Mouse (Mus musculus): ENCODE data around the gene Olfr1491. TPM values are rescaled to one million over a fixed set of nuclear protein-coding genes. Genes with fewer than 3 reads are reported as not detected.

Olfr1491 gene
- not detected in 2 replicates for polyA plus RNA-seq (2015; fragmentation: Nextera tagmentation; extraction: Ambion mirVana)

DNA sequence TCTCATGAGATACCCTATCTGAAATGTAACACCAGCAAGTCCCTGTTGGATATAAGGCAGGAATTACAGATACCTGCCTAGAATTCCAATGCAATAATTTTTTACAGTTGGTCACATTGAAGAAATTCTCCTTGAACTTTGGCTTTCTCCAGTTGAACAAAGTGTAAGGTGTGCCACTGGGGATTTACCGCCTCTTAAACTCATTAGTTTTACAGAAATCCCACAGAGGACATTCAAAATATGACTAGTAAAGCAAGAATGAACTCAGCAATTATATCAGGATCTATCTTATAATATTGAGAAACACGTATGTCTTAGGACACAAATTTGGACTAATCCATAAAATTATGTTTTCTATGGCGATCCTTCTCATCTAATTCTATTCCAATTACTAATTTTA, at the start of gene Olfr1491:
TSS of gene Olfr1491 (plus strand) at position 301 of the 400 bp plus-strand sequence.
- Histone ChIP-seq H3K4me2 (ENCODE audit: low read depth, low read length) (no peak within 1 kb of the TSS), H3K9me3 (replicated peaks; ENCODE audit: control insufficient read depth, low read length) (no peaks in the 10 kb centered on the region), H3K36me3 (ENCODE audit: control insufficient read depth, insufficient read depth) (no peaks in the 10 kb centered on the region), H3K9ac (ENCODE audit: low read length) (no peak within 1 kb of the TSS), H3K27me3 (ENCODE audit: control insufficient read depth, insufficient read depth, low read length) (no peaks in the 10 kb centered on the region), H3K4me1 (ENCODE audit: control insufficient read depth, insufficient read depth, low read length) (no peaks in the 10 kb centered on the region), H3K27ac (ENCODE audit: low read length) (no peak within 1 kb of the TSS), H3K4me3 (ENCODE audit: low read length) (no peak within 1 kb of the TSS)
- WGBS = 59% methylated on average over 3 of the region's 3 CpGs
- no peak for ATAC-seq (replicated peaks; ENCODE audit: extremely low read depth, insufficient read depth, low FRiP score)

DNA sequence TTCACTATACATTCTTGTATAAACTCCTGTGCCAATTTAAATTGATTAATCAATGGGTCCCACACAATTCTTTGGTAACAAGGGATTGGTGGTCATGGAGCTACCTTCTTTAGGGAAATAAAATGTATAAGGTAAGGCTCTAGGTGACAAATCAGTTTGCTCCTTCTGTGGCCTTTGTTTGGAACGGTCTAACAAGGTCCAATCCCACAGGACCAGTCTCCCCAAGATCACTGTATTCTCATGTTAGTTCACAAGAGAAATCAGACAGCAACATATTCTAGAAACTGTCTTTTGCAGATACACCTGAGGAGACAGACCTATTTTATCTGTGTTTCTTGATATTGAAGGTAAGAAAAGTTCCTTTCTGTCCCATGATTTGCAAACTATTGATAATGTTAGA, 46.3 kb upstream of the Olfr1491 start, which contains the start of gene Olfr1490:
TSS of gene Olfr1490 (plus strand) at position 301 of the 400 bp plus-strand sequence.
- Histone ChIP-seq H3K36me3 (ENCODE audit: control insufficient read depth, insufficient read depth) (no peaks in the 10 kb centered on the region), H3K27me3 (ENCODE audit: control insufficient read depth, insufficient read depth, low read length) (no peaks in the 10 kb centered on the region), H3K27ac (ENCODE audit: low read length) (no peak within 1 kb of the TSS), H3K4me1 (ENCODE audit: control insufficient read depth, insufficient read depth, low read length) (no peaks in the 10 kb centered on the region), H3K9ac (ENCODE audit: low read length) (no peak within 1 kb of the TSS), H3K9me3 (replicated peaks; ENCODE audit: control insufficient read depth, low read length) (0 out of 2 replicates have a peak, but pooled peaks cover 4% of the 10 kb centered on the region), H3K4me3 (ENCODE audit: low read length) (no peak within 1 kb of the TSS), H3K4me2 (ENCODE audit: low read depth, low read length) (no peak within 1 kb of the TSS)
- WGBS = 51% methylated on average over 1 of the region's 1 CpGs
- ATAC-seq (replicated peaks; ENCODE audit: extremely low read depth, insufficient read depth, low FRiP score) = no peak

DNA sequence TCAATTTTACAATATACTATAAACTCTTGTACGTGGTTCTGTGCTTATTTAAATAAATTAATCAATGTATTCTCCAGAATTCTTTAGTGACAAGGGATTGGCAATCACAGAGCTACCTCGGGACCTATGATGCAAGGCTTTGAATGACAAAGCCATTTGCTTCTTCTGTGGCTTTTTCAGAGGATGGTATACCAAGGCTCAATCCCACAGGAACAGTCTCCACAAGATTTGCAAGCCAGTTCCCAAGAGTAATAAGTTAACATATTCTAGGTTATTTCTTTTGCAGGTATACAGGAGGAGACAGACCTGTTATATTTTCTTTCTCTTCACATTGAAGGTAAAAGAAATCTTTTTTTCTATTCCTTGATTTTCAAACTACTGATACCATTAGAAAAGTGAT, 25.9 kb downstream of the Olfr1491 start, which contains the start of gene Olfr1493-ps1:
TSS of gene Olfr1493-ps1 (plus strand) at position 301 of the 400 bp plus-strand sequence.
- Histone ChIP-seq H3K4me3 (ENCODE audit: low read length) (no peak within 1 kb of the TSS), H3K27me3 (ENCODE audit: control insufficient read depth, insufficient read depth, low read length) (no peaks in the 10 kb centered on the region), H3K36me3 (ENCODE audit: control insufficient read depth, insufficient read depth) (no peaks in the 10 kb centered on the region), H3K9me3 (replicated peaks; ENCODE audit: control insufficient read depth, low read length) (no peaks in the 10 kb centered on the region), H3K9ac (ENCODE audit: low read length) (no peak within 1 kb of the TSS), H3K4me1 (ENCODE audit: control insufficient read depth, insufficient read depth, low read length) (no peaks in the 10 kb centered on the region), H3K27ac (ENCODE audit: low read length) (no peak within 1 kb of the TSS), H3K4me2 (ENCODE audit: low read depth, low read length) (no peak within 1 kb of the TSS)
- ATAC-seq (replicated peaks; ENCODE audit: extremely low read depth, insufficient read depth, low FRiP score) = no peak
- WGBS = 47% methylated on average over 2 of the region's 2 CpGs

DNA sequence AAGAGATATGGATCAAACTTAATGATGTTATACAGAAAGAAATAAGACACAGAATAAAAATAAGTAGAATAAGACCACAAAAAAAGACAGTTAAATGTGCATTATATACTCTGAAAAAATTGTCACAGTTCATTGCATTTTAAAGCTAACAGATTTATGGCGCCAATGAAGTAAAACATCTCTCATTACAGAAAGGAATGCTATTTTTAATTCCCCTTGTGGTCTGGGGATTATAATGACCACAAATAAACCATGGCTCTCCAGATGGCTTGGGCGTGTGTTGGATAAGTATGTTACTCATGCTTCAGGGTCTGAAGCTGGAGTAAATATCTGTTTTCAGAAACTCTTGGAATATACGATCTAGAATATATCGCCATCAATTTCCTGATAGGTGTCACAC, 42.4 kb downstream of the Olfr1491 start, which contains the start of gene Olfr1494:
TSS of gene Olfr1494 (plus strand) at position 301 of the 400 bp plus-strand sequence.
- no peaks in the 10 kb centered on the region for H3K9me3 ChIP-seq (replicated peaks; ENCODE audit: control insufficient read depth, low read length)
- H3K4me3 ChIP-seq (ENCODE audit: low read length) = no peak within 1 kb of the TSS
- no peak within 1 kb of the TSS for H3K27ac ChIP-seq (ENCODE audit: low read length)
- no peak for ATAC-seq (replicated peaks; ENCODE audit: extremely low read depth, insufficient read depth, low FRiP score)
- H3K36me3 ChIP-seq (ENCODE audit: control insufficient read depth, insufficient read depth) = no peaks in the 10 kb centered on the region
- H3K4me1 ChIP-seq (ENCODE audit: control insufficient read depth, insufficient read depth, low read length) = no peaks in the 10 kb centered on the region
- H3K9ac ChIP-seq (ENCODE audit: low read length) = no peak within 1 kb of the TSS
- H3K27me3 ChIP-seq (ENCODE audit: control insufficient read depth, insufficient read depth, low read length) = no peaks in the 10 kb centered on the region
- 80% methylated on average over 4 of the region's 4 CpGs for WGBS
- H3K4me2 ChIP-seq (ENCODE audit: low read depth, low read length) = no peak within 1 kb of the TSS

DNA sequence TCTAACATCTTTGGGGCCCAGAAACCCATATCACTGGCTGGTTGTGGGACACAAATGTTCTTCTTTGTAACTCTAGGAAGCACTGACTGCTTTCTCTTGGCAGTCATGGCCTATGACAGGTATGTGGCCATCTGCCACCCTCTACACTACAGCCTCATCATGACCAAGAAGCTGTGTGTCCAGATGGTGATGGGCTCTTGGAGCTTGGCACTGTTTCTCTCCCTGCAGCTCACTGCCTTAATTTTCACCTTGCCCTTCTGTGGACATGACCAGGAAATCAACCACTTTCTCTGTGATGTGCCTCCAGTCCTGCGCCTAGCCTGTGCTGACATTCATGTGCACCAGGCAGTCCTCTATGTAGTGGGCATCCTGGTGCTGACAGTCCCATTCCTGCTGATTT, 52.3 kb downstream of the Olfr1491 start:
- H3K27me3 ChIP-seq (ENCODE audit: control insufficient read depth, insufficient read depth, low read length) = no peaks in the 10 kb centered on the region
- no peaks in the 10 kb centered on the region for H3K36me3 ChIP-seq (ENCODE audit: control insufficient read depth, insufficient read depth)
- no peak overlapping the region for H3K4me3 ChIP-seq (ENCODE audit: low read length)
- H3K4me1 ChIP-seq (ENCODE audit: control insufficient read depth, insufficient read depth, low read length) = no peaks in the 10 kb centered on the region
- 89% methylated on average over 1 of the region's 1 CpGs for WGBS
- peaks cover 3% of the 10 kb centered on the region; the same call in 1 of the 2 replicates for H3K9me3 ChIP-seq (replicated peaks; ENCODE audit: control insufficient read depth, low read length)
- no peak overlapping the region for H3K4me2 ChIP-seq (ENCODE audit: low read depth, low read length)
- H3K27ac ChIP-seq (ENCODE audit: low read length) = no peak overlapping the region
- no peak overlapping the region for H3K9ac ChIP-seq (ENCODE audit: low read length)
- ATAC-seq (replicated peaks; ENCODE audit: extremely low read depth, insufficient read depth, low FRiP score) = no peak

Other genes with a start within 250 kb of the Olfr1491 start
- gene Olfr1472, start 241.2 kb upstream of the Olfr1491 start, polyA plus RNA-seq (2015; fragmentation: Nextera tagmentation; extraction: Ambion mirVana) = not detected in 2 replicates
- gene Olfr1474, start 227.7 kb upstream of the Olfr1491 start, polyA plus RNA-seq (2015; fragmentation: Nextera tagmentation; extraction: Ambion mirVana) = not detected in 2 replicates
- gene Olfr1475, start 217.1 kb upstream of the Olfr1491 start, polyA plus RNA-seq (2015; fragmentation: Nextera tagmentation; extraction: Ambion mirVana) = not detected in 2 replicates
- not detected in 2 replicates for gene Olfr1477, start 196.7 kb upstream of the Olfr1491 start, polyA plus RNA-seq (2015; fragmentation: Nextera tagmentation; extraction: Ambion mirVana)
- gene Olfr1480, start 169.4 kb upstream of the Olfr1491 start, polyA plus RNA-seq (2015; fragmentation: Nextera tagmentation; extraction: Ambion mirVana) = not detected in 2 replicates
- gene Olfr1484, start 113.8 kb upstream of the Olfr1491 start, polyA plus RNA-seq (2015; fragmentation: Nextera tagmentation; extraction: Ambion mirVana) = not detected in 2 replicates
- not detected in 2 replicates for gene Olfr1487, start 79.9 kb upstream of the Olfr1491 start, polyA plus RNA-seq (2015; fragmentation: Nextera tagmentation; extraction: Ambion mirVana)
- not detected in 2 replicates for gene Olfr1489, start 65.6 kb upstream of the Olfr1491 start, polyA plus RNA-seq (2015; fragmentation: Nextera tagmentation; extraction: Ambion mirVana)
- not detected in 2 replicates for gene Olfr1490, start 46.2 kb upstream of the Olfr1491 start, polyA plus RNA-seq (2015; fragmentation: Nextera tagmentation; extraction: Ambion mirVana)
- gene Olfr1493-ps1, start 26.0 kb downstream of the Olfr1491 start, polyA plus RNA-seq (2015; fragmentation: Nextera tagmentation; extraction: Ambion mirVana) = not detected in 2 replicates
- gene Olfr1494, start 42.5 kb downstream of the Olfr1491 start, polyA plus RNA-seq (2015; fragmentation: Nextera tagmentation; extraction: Ambion mirVana) = not detected in 2 replicates
- gene Olfr1495, start 67.3 kb downstream of the Olfr1491 start, polyA plus RNA-seq (2015; fragmentation: Nextera tagmentation; extraction: Ambion mirVana) = not detected in 2 replicates
- gene Olfr1496, start 80.6 kb downstream of the Olfr1491 start, polyA plus RNA-seq (2015; fragmentation: Nextera tagmentation; extraction: Ambion mirVana) = not detected in 2 replicates
- not detected in 2 replicates for gene Olfr1497, start 100.9 kb downstream of the Olfr1491 start, polyA plus RNA-seq (2015; fragmentation: Nextera tagmentation; extraction: Ambion mirVana)
- gene Olfr1499, start 122.2 kb downstream of the Olfr1491 start, polyA plus RNA-seq (2015; fragmentation: Nextera tagmentation; extraction: Ambion mirVana) = not detected in 2 replicates
- gene Olfr1500, start 133.2 kb downstream of the Olfr1491 start, polyA plus RNA-seq (2015; fragmentation: Nextera tagmentation; extraction: Ambion mirVana) = not detected in 2 replicates
- not detected in 2 replicates for gene Olfr1501, start 153.4 kb downstream of the Olfr1491 start, polyA plus RNA-seq (2015; fragmentation: Nextera tagmentation; extraction: Ambion mirVana)
- not detected in 2 replicates for gene Olfr1502, start 164.5 kb downstream of the Olfr1491 start, polyA plus RNA-seq (2015; fragmentation: Nextera tagmentation; extraction: Ambion mirVana)
- not detected in 2 replicates for gene Olfr1504, start 200.7 kb downstream of the Olfr1491 start, polyA plus RNA-seq (2015; fragmentation: Nextera tagmentation; extraction: Ambion mirVana)
- gene Olfr1505, start 216.3 kb downstream of the Olfr1491 start, polyA plus RNA-seq (2015; fragmentation: Nextera tagmentation; extraction: Ambion mirVana) = not detected in 2 replicates

Measured in heart, embryonic 16.5 days (tissue).